Mouse (Mus musculus): ENCODE measurements around the gene Egfem1. TPM values are rescaled to one million over a fixed set of nuclear protein-coding genes. Genes with fewer than 3 reads are reported as not detected.

The Egfem1 gene
- polyA plus RNA-seq, 1 experiment from 2014 or later, result 6.8 TPM

DNA sequence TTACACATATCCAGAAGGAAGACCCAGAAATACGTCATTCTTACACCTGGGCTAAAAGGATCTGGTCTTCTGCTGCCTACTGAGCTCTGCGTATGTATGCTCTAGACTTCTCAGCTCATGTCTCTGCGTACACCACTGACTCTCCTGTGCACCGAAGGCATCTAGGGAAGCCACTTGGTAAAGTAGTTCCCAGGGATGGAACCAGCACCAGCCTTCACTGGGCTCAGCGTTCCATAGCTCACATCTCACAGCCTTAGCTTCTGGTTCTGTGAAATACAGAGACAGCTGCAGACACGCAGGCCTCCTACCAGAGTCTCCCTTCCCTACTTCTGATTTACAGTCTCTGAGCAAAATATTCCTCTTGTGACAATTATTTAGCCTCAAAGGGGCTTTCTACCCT, 361.2 kb downstream of the Egfem1 start:
- WGBS, result 92% methylated on average over 6 of the region's 6 CpGs
- no peaks in the 10 kb centered on the region for H3K9me3 ChIP-seq (ENCODE audit: control insufficient read depth, low read length)
- H3K4me1 ChIP-seq (replicated peaks; ENCODE audit: control insufficient read depth, insufficient read depth, low read length), result no peaks in the 10 kb centered on the region
- H3K4me3 ChIP-seq (ENCODE audit: low read depth, low read length), result no peak overlapping the region
- no peak for ATAC-seq (replicated peaks; ENCODE audit: low FRiP score)
- H3K27me3 ChIP-seq (ENCODE audit: control insufficient read depth, insufficient read depth, low read length), result no peaks in the 10 kb centered on the region
- no peak overlapping the region for H3K4me2 ChIP-seq (ENCODE audit: low read depth, low read length, severe bottlenecking)
- H3K9ac ChIP-seq (ENCODE audit: low read length), result no peak overlapping the region
- H3K27ac ChIP-seq (ENCODE audit: low read depth, low read length), result no peak overlapping the region
- no peak for DNase-seq (ENCODE audit: low spot score)
- H3K36me3 ChIP-seq (ENCODE audit: control insufficient read depth, insufficient read depth, low read length), result no peaks in the 10 kb centered on the region

DNA sequence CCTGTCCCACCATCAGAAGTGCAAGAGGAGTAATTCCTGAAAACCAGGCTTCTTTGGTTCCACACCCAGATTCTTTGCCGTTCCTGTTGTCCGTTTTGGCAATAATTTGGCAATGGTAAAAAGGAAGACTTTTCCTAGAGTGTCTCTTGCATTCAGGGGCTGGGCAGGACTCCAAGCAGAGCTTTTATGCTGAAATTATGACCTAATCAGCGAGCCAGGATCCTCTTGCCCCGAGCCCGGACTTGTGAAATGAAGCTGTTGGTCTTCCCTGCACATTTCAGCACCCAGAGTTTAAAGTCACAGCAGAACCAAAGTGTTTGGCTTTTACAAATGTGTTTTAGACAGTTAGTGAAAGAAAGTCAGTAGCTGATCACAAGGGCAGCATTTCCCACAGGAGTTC, 362.8 kb downstream of the Egfem1 start:
- WGBS, result 79% methylated on average over 5 of the region's 5 CpGs
- no peaks in the 10 kb centered on the region for H3K9me3 ChIP-seq (ENCODE audit: control insufficient read depth, low read length)
- no peak overlapping the region for H3K4me2 ChIP-seq (ENCODE audit: low read depth, low read length, severe bottlenecking)
- DNase-seq (ENCODE audit: low spot score) (no peak), ATAC-seq (replicated peaks; ENCODE audit: low FRiP score) (no peak)
- no peaks in the 10 kb centered on the region for H3K27me3 ChIP-seq (ENCODE audit: control insufficient read depth, insufficient read depth, low read length)
- H3K9ac ChIP-seq (ENCODE audit: low read length), result no peak overlapping the region
- H3K4me3 ChIP-seq (ENCODE audit: low read depth, low read length), result no peak overlapping the region
- no peak overlapping the region for H3K27ac ChIP-seq (ENCODE audit: low read depth, low read length)
- peaks cover 3% of the 10 kb centered on the region; the same call in 1 of the 2 replicates for H3K4me1 ChIP-seq (replicated peaks; ENCODE audit: control insufficient read depth, insufficient read depth, low read length)
- no peaks in the 10 kb centered on the region for H3K36me3 ChIP-seq (ENCODE audit: control insufficient read depth, insufficient read depth, low read length)

DNA sequence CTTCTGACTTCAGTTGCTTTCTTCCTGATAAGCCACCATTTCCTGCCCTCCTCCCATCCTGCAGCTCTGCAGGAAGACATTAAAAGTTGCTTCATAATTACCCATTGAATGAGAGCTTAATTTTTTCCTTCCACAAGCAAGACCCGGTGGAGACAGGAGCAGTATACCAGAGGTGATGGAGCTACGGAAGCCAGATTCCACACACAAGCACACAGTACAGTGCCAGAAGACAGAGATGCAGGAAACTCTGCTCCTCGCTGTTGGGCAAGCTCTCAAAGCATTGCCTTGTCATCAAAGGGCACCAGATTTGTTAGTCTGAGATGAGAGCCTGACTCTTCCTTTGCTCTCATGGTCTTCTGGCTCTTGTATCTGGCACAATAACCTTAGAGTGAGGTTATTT, 364.3 kb downstream of the Egfem1 start:
- Histone ChIP-seq H3K27ac (ENCODE audit: low read depth, low read length) (no peak overlapping the region), H3K4me3 (ENCODE audit: low read depth, low read length) (no peak overlapping the region), H3K27me3 (ENCODE audit: control insufficient read depth, insufficient read depth, low read length) (no peaks in the 10 kb centered on the region), H3K9ac (ENCODE audit: low read length) (no peak overlapping the region), H3K4me2 (ENCODE audit: low read depth, low read length, severe bottlenecking) (no peak overlapping the region), H3K9me3 (ENCODE audit: control insufficient read depth, low read length) (no peaks in the 10 kb centered on the region), H3K4me1 (replicated peaks; ENCODE audit: control insufficient read depth, insufficient read depth, low read length) (peaks cover 3% of the 10 kb centered on the region; the same call in 1 of the 2 replicates), H3K36me3 (ENCODE audit: control insufficient read depth, insufficient read depth, low read length) (no peaks in the 10 kb centered on the region)
- ATAC-seq (replicated peaks; ENCODE audit: low FRiP score) (no peak), DNase-seq (ENCODE audit: low spot score) (no peak)
- 72% methylated on average over 3 of the region's 3 CpGs for WGBS

DNA sequence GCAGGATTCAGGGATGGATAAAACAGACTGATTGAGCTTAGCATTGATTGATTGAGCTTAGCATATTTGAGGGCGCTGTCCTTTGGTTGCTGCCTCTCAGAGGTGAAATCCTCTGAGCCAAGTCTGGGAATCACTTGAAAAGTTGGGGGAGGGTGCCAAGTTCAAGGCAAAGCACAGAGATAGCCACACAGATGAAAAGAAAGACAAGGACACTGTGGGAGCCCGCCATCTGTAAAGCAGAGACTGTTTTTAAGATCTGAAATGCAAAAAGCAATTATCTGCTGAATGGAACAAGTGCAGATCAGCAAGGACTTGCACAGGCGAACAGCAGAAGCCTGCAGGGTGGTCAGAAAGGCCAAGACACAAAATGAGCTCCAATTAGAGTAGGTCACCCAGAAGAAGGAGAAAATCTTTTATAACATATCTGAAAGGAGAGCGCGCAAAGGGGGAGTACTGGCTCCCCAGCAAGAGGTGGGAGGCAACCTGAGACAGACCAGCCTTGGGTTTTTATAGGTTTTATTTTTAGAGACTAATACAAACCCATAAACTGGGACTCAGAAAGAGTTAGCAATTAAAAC, 367.1 kb downstream of the Egfem1 start:
- no peaks in the 10 kb centered on the region for H3K27me3 ChIP-seq (ENCODE audit: control insufficient read depth, insufficient read depth, low read length)
- no peak overlapping the region for H3K4me3 ChIP-seq (ENCODE audit: low read depth, low read length)
- no peak overlapping the region for H3K9ac ChIP-seq (ENCODE audit: low read length)
- 35% methylated on average over 5 of the region's 5 CpGs for WGBS
- H3K4me2 ChIP-seq (ENCODE audit: low read depth, low read length, severe bottlenecking), result no peak overlapping the region
- H3K27ac ChIP-seq (ENCODE audit: low read depth, low read length), result no peak overlapping the region
- peaks cover 3% of the 10 kb centered on the region; the same call in 1 of the 2 replicates for H3K4me1 ChIP-seq (replicated peaks; ENCODE audit: control insufficient read depth, insufficient read depth, low read length)
- no peaks in the 10 kb centered on the region for H3K36me3 ChIP-seq (ENCODE audit: control insufficient read depth, insufficient read depth, low read length)
- no peaks in the 10 kb centered on the region for H3K9me3 ChIP-seq (ENCODE audit: control insufficient read depth, low read length)
- ATAC-seq (replicated peaks; ENCODE audit: low FRiP score), result peak; percentile 74
- DNase-seq (ENCODE audit: low spot score), result no peak

DNA sequence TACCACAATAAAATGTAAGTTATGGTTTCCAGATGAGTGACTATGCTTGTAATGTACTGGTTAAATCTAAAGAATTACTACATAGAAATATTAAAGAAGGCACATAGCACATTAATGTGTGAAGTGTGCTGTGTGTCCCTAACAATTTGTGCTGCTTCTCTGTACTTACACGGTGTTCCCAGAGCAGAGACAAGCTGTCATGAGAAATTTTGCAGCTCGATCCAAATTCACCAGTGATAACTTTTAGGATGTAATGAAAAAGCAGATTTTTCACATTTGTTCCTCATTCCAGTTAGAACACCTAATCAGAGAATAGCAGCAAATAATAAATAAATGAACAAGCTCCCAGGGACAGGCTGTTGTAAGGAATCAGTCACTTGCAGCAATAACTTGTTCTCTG, 416.4 kb downstream of the Egfem1 start:
- no peak overlapping the region for H3K9ac ChIP-seq (ENCODE audit: low read length)
- H3K36me3 ChIP-seq (ENCODE audit: control insufficient read depth, insufficient read depth, low read length), result no peaks in the 10 kb centered on the region
- no peak for DNase-seq (ENCODE audit: low spot score)
- no peak for ATAC-seq (replicated peaks; ENCODE audit: low FRiP score)
- no peak overlapping the region for H3K4me2 ChIP-seq (ENCODE audit: low read depth, low read length, severe bottlenecking)
- H3K4me1 ChIP-seq (replicated peaks; ENCODE audit: control insufficient read depth, insufficient read depth, low read length), result no peaks in the 10 kb centered on the region
- no peak overlapping the region for H3K4me3 ChIP-seq (ENCODE audit: low read depth, low read length)
- H3K9me3 ChIP-seq (ENCODE audit: control insufficient read depth, low read length), result no peaks in the 10 kb centered on the region
- 90% methylated on average over 2 of the region's 2 CpGs for WGBS
- H3K27ac ChIP-seq (ENCODE audit: low read depth, low read length), result no peak overlapping the region
- no peaks in the 10 kb centered on the region for H3K27me3 ChIP-seq (ENCODE audit: control insufficient read depth, insufficient read depth, low read length)

DNA sequence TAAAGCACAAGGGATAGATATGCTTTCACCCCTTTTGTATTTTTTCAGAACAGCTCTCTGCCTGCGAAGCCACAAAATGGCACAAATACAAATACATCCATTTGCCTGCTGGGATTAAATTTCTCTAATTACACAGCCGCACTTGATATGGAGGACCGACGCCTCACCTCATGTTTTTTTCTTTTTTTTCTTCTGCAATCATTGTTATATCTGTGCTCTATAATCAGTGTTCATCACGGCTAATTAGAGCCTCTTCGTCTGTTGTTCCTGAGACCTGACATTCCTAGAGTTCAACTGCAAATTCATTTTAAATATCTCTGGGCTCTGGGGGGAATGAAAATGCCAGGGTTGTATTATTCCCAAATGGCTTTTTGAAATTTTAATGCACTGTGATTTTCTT, 417.4 kb downstream of the Egfem1 start:
- no peaks in the 10 kb centered on the region for H3K4me1 ChIP-seq (replicated peaks; ENCODE audit: control insufficient read depth, insufficient read depth, low read length)
- H3K9me3 ChIP-seq (ENCODE audit: control insufficient read depth, low read length), result no peaks in the 10 kb centered on the region
- no peak overlapping the region for H3K4me2 ChIP-seq (ENCODE audit: low read depth, low read length, severe bottlenecking)
- ATAC-seq (replicated peaks; ENCODE audit: low FRiP score), result no peak
- H3K27me3 ChIP-seq (ENCODE audit: control insufficient read depth, insufficient read depth, low read length), result no peaks in the 10 kb centered on the region
- 61% methylated on average over 6 of the region's 6 CpGs for WGBS
- no peak for DNase-seq (ENCODE audit: low spot score)
- H3K36me3 ChIP-seq (ENCODE audit: control insufficient read depth, insufficient read depth, low read length), result no peaks in the 10 kb centered on the region
- no peak overlapping the region for H3K27ac ChIP-seq (ENCODE audit: low read depth, low read length)
- H3K4me3 ChIP-seq (ENCODE audit: low read depth, low read length), result no peak overlapping the region
- H3K9ac ChIP-seq (ENCODE audit: low read length), result no peak overlapping the region

DNA sequence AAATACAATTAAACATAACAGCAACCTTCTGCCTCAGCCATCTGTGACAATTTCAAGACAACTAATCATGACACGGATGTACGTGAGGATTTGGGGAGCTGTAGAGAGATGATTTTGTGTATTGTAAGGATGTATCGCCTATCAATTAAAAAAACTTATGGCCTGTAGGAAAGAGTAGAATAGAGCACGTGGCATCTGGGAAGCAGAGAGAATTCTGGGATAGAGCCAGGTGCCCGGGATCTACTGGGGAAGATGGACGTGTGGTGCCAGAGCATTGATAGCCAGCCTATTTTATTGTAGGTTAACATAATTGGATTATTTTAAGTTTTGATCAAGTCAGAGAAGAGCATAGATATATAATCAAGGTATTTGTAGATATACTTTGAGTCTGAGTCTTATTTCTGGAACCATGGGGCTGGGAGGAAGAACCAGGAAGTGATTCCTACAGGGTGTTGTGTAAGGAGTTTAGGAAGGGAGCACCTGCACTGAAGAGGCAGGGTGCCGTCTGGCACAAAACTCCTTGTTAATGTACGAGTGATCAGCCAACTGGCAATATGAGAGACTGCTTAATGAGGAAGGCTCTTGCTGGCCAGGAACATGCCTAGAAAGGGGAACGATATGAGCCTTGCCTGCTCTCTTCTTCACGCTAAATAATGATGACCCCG, 443.6 kb downstream of the Egfem1 start:
- Histone ChIP-seq H3K9ac (ENCODE audit: low read length) (no peak overlapping the region), H3K4me1 (replicated peaks; ENCODE audit: control insufficient read depth, insufficient read depth, low read length) (0 out of 2 replicates have a peak, but pooled peaks cover 2% of the 10 kb centered on the region), H3K27me3 (ENCODE audit: control insufficient read depth, insufficient read depth, low read length) (no peaks in the 10 kb centered on the region), H3K27ac (ENCODE audit: low read depth, low read length) (no peak overlapping the region), H3K4me3 (ENCODE audit: low read depth, low read length) (no peak overlapping the region), H3K36me3 (ENCODE audit: control insufficient read depth, insufficient read depth, low read length) (no peaks in the 10 kb centered on the region), H3K4me2 (ENCODE audit: low read depth, low read length, severe bottlenecking) (no peak overlapping the region), H3K9me3 (ENCODE audit: control insufficient read depth, low read length) (no peaks in the 10 kb centered on the region)
- 80% methylated on average over 11 of the region's 11 CpGs for WGBS
- ATAC-seq (replicated peaks; ENCODE audit: low FRiP score), result no peak
- DNase-seq (ENCODE audit: low spot score), result no peak

DNA sequence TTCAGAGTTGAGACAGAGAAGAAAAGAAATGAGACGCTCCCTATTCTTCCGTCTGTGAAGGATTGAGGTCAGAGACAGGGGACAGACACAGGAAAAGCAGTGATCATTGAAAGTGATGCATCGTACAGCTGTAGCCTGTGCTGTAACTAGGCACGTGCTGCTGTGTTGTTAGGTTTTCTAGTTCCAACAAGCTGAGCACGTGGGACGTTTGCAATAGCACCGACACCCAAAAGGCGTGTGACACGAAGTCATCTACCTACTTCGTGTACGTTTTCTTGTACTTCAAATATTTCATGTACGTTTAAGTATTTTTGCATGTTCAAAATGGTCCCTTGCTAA, 444.1 kb downstream of the Egfem1 start:
- ATAC-seq (replicated peaks; ENCODE audit: low FRiP score) (no peak), DNase-seq (ENCODE audit: low spot score) (no peak)
- Histone ChIP-seq H3K4me2 (ENCODE audit: low read depth, low read length, severe bottlenecking) (no peak overlapping the region), H3K27me3 (ENCODE audit: control insufficient read depth, insufficient read depth, low read length) (no peaks in the 10 kb centered on the region), H3K9me3 (ENCODE audit: control insufficient read depth, low read length) (no peaks in the 10 kb centered on the region), H3K36me3 (ENCODE audit: control insufficient read depth, insufficient read depth, low read length) (no peaks in the 10 kb centered on the region), H3K4me1 (replicated peaks; ENCODE audit: control insufficient read depth, insufficient read depth, low read length) (0 out of 2 replicates have a peak, but pooled peaks cover 2% of the 10 kb centered on the region), H3K27ac (ENCODE audit: low read depth, low read length) (no peak overlapping the region), H3K4me3 (ENCODE audit: low read depth, low read length) (no peak overlapping the region), H3K9ac (ENCODE audit: low read length) (no peak overlapping the region)
- 95% methylated on average over 12 of the region's 12 CpGs for WGBS

DNA sequence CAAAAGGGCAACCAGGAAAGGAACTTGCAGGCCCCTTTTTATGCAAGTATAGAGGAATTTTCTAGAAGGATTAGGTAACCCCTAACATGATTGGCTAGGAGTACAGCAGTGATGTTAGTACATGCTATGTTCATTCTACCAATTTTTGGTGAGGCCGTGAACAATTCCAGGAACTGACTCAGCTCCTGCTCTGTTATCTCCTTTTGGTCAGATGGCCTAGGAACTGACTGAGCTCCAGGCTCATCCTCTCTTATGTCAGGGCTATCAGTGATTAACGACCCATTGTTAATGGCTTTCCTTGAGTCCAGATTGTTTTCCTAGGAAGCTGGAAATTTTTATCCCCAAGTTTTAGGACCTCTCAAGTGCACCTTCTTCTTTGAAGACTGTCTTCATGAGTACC, 457.4 kb downstream of the Egfem1 start:
- Histone ChIP-seq H3K27me3 (ENCODE audit: control insufficient read depth, insufficient read depth, low read length) (no peaks in the 10 kb centered on the region), H3K4me1 (replicated peaks; ENCODE audit: control insufficient read depth, insufficient read depth, low read length) (no peaks in the 10 kb centered on the region), H3K9ac (ENCODE audit: low read length) (no peak overlapping the region), H3K36me3 (ENCODE audit: control insufficient read depth, insufficient read depth, low read length) (no peaks in the 10 kb centered on the region), H3K27ac (ENCODE audit: low read depth, low read length) (no peak overlapping the region), H3K9me3 (ENCODE audit: control insufficient read depth, low read length) (no peaks in the 10 kb centered on the region), H3K4me3 (ENCODE audit: low read depth, low read length) (no peak overlapping the region), H3K4me2 (ENCODE audit: low read depth, low read length, severe bottlenecking) (no peak overlapping the region)
- DNase-seq (ENCODE audit: low spot score), result no peak
- 76% methylated on average over 2 of the region's 2 CpGs for WGBS
- no peak for ATAC-seq (replicated peaks; ENCODE audit: low FRiP score)

Data from forebrain, embryonic 11.5 days (tissue).